Mouse (Mus musculus) kidney, adult 2 months (tissue): ENCODE results near the gene Ndufc1. TPM values are rescaled to one million over a fixed set of nuclear protein-coding genes. Genes with fewer than 3 reads are reported as not detected.
A peak's percentile ranks its signal among the peaks of the same experiment; 100 is the strongest.

Experiments used
- DNase-seq: peaks from one replicate; pipeline ENCODE4 v3.0.0; 2021
- H3K27ac ChIP-seq: fragments of 200-500 bp; 2 replicates; pipeline ENCODE4 v1.5.1; 2012; ENCODE audit warnings: low read depth, low read length, control low read depth, inconsistent platforms; ENCODE audit not compliant: insufficient read depth
- H3K27me3 ChIP-seq: fragments of 200-500 bp; replicated peaks from 2 replicates; pipeline ENCODE4 v1.6.1; 2012; ENCODE audit warnings: mild to moderate bottlenecking, moderate library complexity, low read length, inconsistent platforms; ENCODE audit not compliant: control insufficient read depth, insufficient read depth
- H3K36me3 ChIP-seq: fragments of 200-500 bp; 2 replicates; pipeline ENCODE4 v1.6.1; 2012; ENCODE audit warnings: mild to moderate bottlenecking, moderate library complexity, low read length, inconsistent platforms; ENCODE audit not compliant: control insufficient read depth, insufficient read depth
- H3K4me1 ChIP-seq: fragments of 200-500 bp; 2 replicates; pipeline ENCODE4 v1.6.1; 2011; ENCODE audit warnings: low read length; ENCODE audit not compliant: control insufficient read depth, insufficient read depth
- H3K4me3 ChIP-seq: fragments of 200-500 bp; 2 replicates; pipeline ENCODE4 v1.5.1; 2011; ENCODE audit warnings: mild to moderate bottlenecking, low read depth, low read length, control low read depth; ENCODE audit not compliant: insufficient read depth
- CTCF ChIP-seq: fragments of 200-500 bp; conservative IDR thresholded peaks from 2 replicates; pipeline ENCODE4 v1.5.1; 2011; ENCODE audit warnings: low read depth, mild to moderate bottlenecking, control low read depth, low read length, moderate library complexity, mixed read lengths; ENCODE audit not compliant: insufficient read depth, insufficient read length
- POLR2A ChIP-seq: fragments of 200-500 bp; IDR thresholded peaks from one replicate; pipeline ENCODE4 v1.6.1; 2011; ENCODE audit warnings: low read depth, low read length, control low read depth
- WGBS: fragments of 180-500 bp; shearing (Covaris S2); methylation state at CpG from one replicate; pipeline ENCODE4 v1.1.7; 2018; 5-methylcytosine and 5-hydroxymethylcytosine counted together
- polyA plus RNA-seq: library from polyadenylated mRNA; depleted of rRNA; stranded (reverse); fragments of >200 nt; gene quantifications from 2 replicates; pipeline ENCODE4 v1.2.3, GENCODE M21; 2012

The Ndufc1 gene
- polyA plus RNA-seq, 1 experiment = 461 TPM

GRCm38 (mm10) chr3:51417135-51417458 is 8.3 kb upstream of the Ndufc1 start:
- H3K4me1 ChIP-seq = peaks cover 21% of the 10 kb centered on the region

GRCm38 (mm10) chr3:51416364-51417134 is 7.8 kb upstream of the Ndufc1 start:
- Histone ChIP-seq H3K4me1 (peaks cover 17% of the 10 kb centered on the region), H3K4me3 (peak overlapping the region; percentile 72), H3K27ac (peak overlapping the region; percentile 72), H3K36me3 (no peaks in the 10 kb centered on the region), H3K27me3 (no peaks in the 10 kb centered on the region)
- WGBS = under 1% methylated on average over 68 of the region's 68 CpGs
- TF ChIP-seq CTCF = no peak
- peak; percentile 49 for DNase-seq

More at GRCm38 (mm10) chr3:51417135-51417458, 8.3 kb upstream of the Ndufc1 start:
- Histone ChIP-seq H3K27ac (peak overlapping the region; percentile 72), H3K36me3 (no peaks in the 10 kb centered on the region), H3K27me3 (no peaks in the 10 kb centered on the region), H3K4me3 (peak overlapping the region; percentile 72)
- DNase-seq = no peak
- WGBS = 6% methylated on average over 8 of the region's 8 CpGs
- no peak for TF ChIP-seq CTCF
- no peak for TF ChIP-seq POLR2A

- WGBS = 1% methylated on average over 28 of the region's 30 CpGs
- TF ChIP-seq CTCF = no peak
- no peak for TF ChIP-seq POLR2A
- Histone ChIP-seq H3K27ac (peak overlapping the region; percentile 72), H3K4me1 (peaks cover 15% of the 10 kb centered on the region), H3K4me3 (peak overlapping the region; percentile 72), H3K36me3 (no peaks in the 10 kb centered on the region), H3K27me3 (no peaks in the 10 kb centered on the region)
- DNase-seq = no peak
These were observed 7.2 kb upstream of the Ndufc1 start for GRCm38 (mm10) chr3:51416073-51416363.

GRCm38 (mm10) chr3:51415098-51416072 is 6.6 kb upstream of the Ndufc1 start, which contains the start of gene Naa15:
Naa15 (plus strand) TSS chr3:51415148.
- Histone ChIP-seq H3K27ac (peak within 1 kb of the TSS; percentile 91), H3K4me3 (peak within 1 kb of the TSS; percentile 72), H3K4me1 (peaks cover 13% of the 10 kb centered on the region), H3K36me3 (no peaks in the 10 kb centered on the region), H3K27me3 (no peaks in the 10 kb centered on the region)
- WGBS = 3% methylated on average over 43 of the region's 43 CpGs
- TF ChIP-seq POLR2A (no peak), CTCF (no peak)
- peak; percentile 98 for DNase-seq

- Histone ChIP-seq H3K27ac (no peak overlapping the region), H3K4me3 (no peak overlapping the region), H3K36me3 (no peaks in the 10 kb centered on the region), H3K4me1 (peaks cover 14% of the 10 kb centered on the region), H3K27me3 (no peaks in the 10 kb centered on the region)
- no peak for TF ChIP-seq CTCF
- TF ChIP-seq POLR2A = no peak
- DNase-seq = peak; percentile 30
- whole genome bisulfite sequencing = 70% methylated on average over 1 of the region's 1 CpGs
These were observed 4.5 kb upstream of the Ndufc1 start for GRCm38 (mm10) chr3:51413276-51413675.

GRCm38 (mm10) chr3:51412457-51412856 is 3.7 kb upstream of the Ndufc1 start:
- 65% methylated on average over 7 of the region's 7 CpGs for WGBS
- no peaks in the 10 kb centered on the region for H3K27me3 ChIP-seq
- H3K4me1 ChIP-seq = peaks cover 9% of the 10 kb centered on the region
- no peaks in the 10 kb centered on the region for H3K36me3 ChIP-seq
- DNase-seq = peak; percentile 77
- H3K27ac ChIP-seq = no peak overlapping the region
- TF ChIP-seq POLR2A (no peak), CTCF (no peak)
- H3K4me3 ChIP-seq = no peak overlapping the region

- Histone ChIP-seq H3K4me1 (peaks cover 2% of the 10 kb centered on the region; the same call in 1 of the 2 replicates), H3K4me3 (peak overlapping the region; percentile 90), H3K36me3 (peaks cover 2% of the 10 kb centered on the region; the same call in 1 of the 2 replicates), H3K27me3 (no peaks in the 10 kb centered on the region), H3K27ac (peak overlapping the region; percentile 97)
- DNase-seq = no peak
- WGBS = 11% methylated on average over 20 of the region's 20 CpGs
- TF ChIP-seq CTCF (no peak), POLR2A (no peak)
These were observed 773 bp downstream of the Ndufc1 start for GRCm38 (mm10) chr3:51407870-51408560.
